Mouse (Mus musculus): ENCODE data around the gene Gm28845.

DNA sequence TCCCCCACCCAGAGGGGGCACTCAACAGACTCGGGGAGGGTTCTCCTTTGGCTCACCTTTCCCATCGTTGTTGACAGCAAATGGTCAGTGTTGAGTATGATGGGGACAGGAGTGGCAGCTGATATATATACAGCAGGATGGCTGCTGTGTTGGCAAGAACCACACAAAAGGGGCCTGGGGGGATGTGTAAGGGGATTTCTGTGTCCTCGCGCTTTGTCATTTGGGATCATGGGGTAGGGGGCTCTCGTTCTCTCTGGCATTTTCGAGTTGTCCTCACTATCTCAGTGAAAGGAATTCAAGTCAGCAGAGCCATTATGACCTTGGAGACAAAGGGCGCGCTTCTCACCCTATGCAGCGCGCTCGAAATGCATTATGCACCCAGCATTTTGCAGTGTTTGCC, 16.1 kb downstream of the Gm28845 start, which contains the start of gene Cryga:
- TF ChIP-seq CTCF (IDR thresholded peaks at IDR 0.05): no peak
- no peak for TF ChIP-seq POLR2A (IDR thresholded peaks at IDR 0.05; ENCODE audit: insufficient read depth, low read depth, low read length)
- TF ChIP-seq EP300 (IDR thresholded peaks at IDR 0.05; ENCODE audit: insufficient read depth, low read depth, low read length): no peak
